Mouse (Mus musculus) limb, embryonic 13.5 days (tissue): ENCODE measurements around the gene Igf1. TPM values are rescaled to one million over a fixed set of nuclear protein-coding genes. Genes with fewer than 3 reads are reported as not detected.

ENCODE experiments used
- ATAC-seq: fragments of 200-750 bp; cut with Nextera tagmentation; 2 replicates; pipeline ENCODE4 v1.8.0; 2017; ENCODE audit warnings: low read depth, moderate number of reproducible peaks, moderate TSS enrichment; ENCODE audit not compliant: low FRiP score
- H3K27ac ChIP-seq: fragments of 300-500 bp; sonication (generic); 2 replicates; pipeline ENCODE4 v1.5.1; 2015; ENCODE audit warnings: inconsistent platforms, mild to moderate bottlenecking, moderate library complexity
- H3K27me3 ChIP-seq: fragments of 300-500 bp; sonication (generic); 2 replicates; pipeline ENCODE4 v1.6.1; 2015; ENCODE audit warnings: mild to moderate bottlenecking, inconsistent platforms
- H3K36me3 ChIP-seq: fragments of 300-500 bp; sonication (generic); 2 replicates; pipeline ENCODE4 v1.6.1; 2015; ENCODE audit warnings: inconsistent platforms, mild to moderate bottlenecking, moderate library complexity
- H3K4me1 ChIP-seq: fragments of 300-500 bp; sonication (generic); 2 replicates; pipeline ENCODE4 v1.6.1; 2015; ENCODE audit warnings: inconsistent platforms
- H3K4me2 ChIP-seq: fragments of 300-500 bp; sonication (generic); replicated peaks from 2 replicates; pipeline ENCODE4 v1.6.1; 2015; ENCODE audit warnings: inconsistent platforms, mild to moderate bottlenecking, moderate library complexity
- H3K4me3 ChIP-seq: fragments of 300-500 bp; sonication (generic); 2 replicates; pipeline ENCODE4 v1.5.1; 2015; ENCODE audit warnings: moderate library complexity, mild to moderate bottlenecking, inconsistent platforms
- H3K9ac ChIP-seq: fragments of 300-500 bp; sonication (generic); 2 replicates; pipeline ENCODE4 v1.6.1; 2015; ENCODE audit warnings: mild to moderate bottlenecking, inconsistent platforms
- H3K9me3 ChIP-seq: fragments of 300-500 bp; sonication (generic); 2 replicates; pipeline ENCODE4 v1.6.1; 2016; ENCODE audit warnings: inconsistent platforms
- WGBS: fragments of 180-500 bp; shearing (Covaris S2); methylation state at CpG from one replicate; pipeline ENCODE4 v1.1.7; 2015; 5-methylcytosine and 5-hydroxymethylcytosine counted together
- polyA plus RNA-seq: library from polyadenylated mRNA; unstranded; fragments of >200 nt; fragmentation: Nextera tagmentation; extraction: Ambion mirVana; gene quantifications from 2 replicates; pipeline ENCODE4 v1.2.1, GENCODE M21; 2015

The Igf1 gene
- polyA plus RNA-seq, 1 experiment from 2014 or later: 58.5 TPM

- Histone ChIP-seq H3K4me1 (0 out of 2 replicates have a peak, but pooled peaks cover 5% of the 10 kb centered on the region), H3K27me3 (peaks cover 18% of the 10 kb centered on the region), H3K4me3 (no peak overlapping the region), H3K36me3 (no peaks in the 10 kb centered on the region), H3K27ac (no peak overlapping the region), H3K4me2 (no peak overlapping the region), H3K9me3 (no peaks in the 10 kb centered on the region), H3K9ac (no peak overlapping the region)
- no peak; the same call in 1 of the 2 replicates for ATAC-seq
- WGBS: 43% methylated on average over 8 of the region's 8 CpGs
Observed at GRCm38 (mm10) chr10:87844917-87845552, 13.0 kb upstream of the Igf1 start.

GRCm38 (mm10) chr10:87847882-87848281, 10.2 kb upstream of the Igf1 start:
- H3K36me3 ChIP-seq: no peaks in the 10 kb centered on the region
- peaks cover 20% of the 10 kb centered on the region for H3K27me3 ChIP-seq
- H3K9ac ChIP-seq: no peak overlapping the region
- 0 out of 2 replicates have a peak, but pooled peaks cover 5% of the 10 kb centered on the region for H3K4me1 ChIP-seq
- no peak for ATAC-seq
- H3K27ac ChIP-seq: no peak overlapping the region
- no peak overlapping the region for H3K4me2 ChIP-seq
- 49% methylated on average over 4 of the region's 4 CpGs for WGBS
- H3K9me3 ChIP-seq: no peaks in the 10 kb centered on the region
- no peak overlapping the region for H3K4me3 ChIP-seq

DNA sequence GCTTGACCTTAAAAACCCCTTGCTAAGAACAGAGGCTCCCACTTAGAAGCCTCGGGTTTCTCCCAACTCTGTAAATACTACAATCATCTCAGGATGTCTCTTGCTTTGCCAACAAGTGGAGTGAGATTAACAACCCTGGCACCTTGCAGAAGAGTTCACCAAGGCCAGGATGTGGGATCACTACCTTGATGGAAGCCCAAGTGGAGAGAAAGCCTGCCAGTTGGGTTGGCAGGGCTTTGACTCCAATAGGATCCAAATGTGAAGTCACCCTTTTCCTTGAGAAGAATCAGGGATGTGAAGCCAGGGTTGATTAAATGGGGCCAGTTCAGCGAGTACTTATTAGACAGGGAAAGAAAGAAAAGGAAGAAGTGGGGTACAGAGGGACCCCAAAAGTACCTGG, 9.6 kb upstream of the Igf1 start:
- Histone ChIP-seq H3K36me3 (no peaks in the 10 kb centered on the region), H3K9me3 (no peaks in the 10 kb centered on the region), H3K4me2 (no peak overlapping the region), H3K27me3 (peaks cover 20% of the 10 kb centered on the region), H3K9ac (no peak overlapping the region), H3K4me1 (0 out of 2 replicates have a peak, but pooled peaks cover 5% of the 10 kb centered on the region), H3K27ac (no peak overlapping the region), H3K4me3 (no peak overlapping the region)
- 64% methylated on average over 2 of the region's 2 CpGs for WGBS
- ATAC-seq: no peak

DNA sequence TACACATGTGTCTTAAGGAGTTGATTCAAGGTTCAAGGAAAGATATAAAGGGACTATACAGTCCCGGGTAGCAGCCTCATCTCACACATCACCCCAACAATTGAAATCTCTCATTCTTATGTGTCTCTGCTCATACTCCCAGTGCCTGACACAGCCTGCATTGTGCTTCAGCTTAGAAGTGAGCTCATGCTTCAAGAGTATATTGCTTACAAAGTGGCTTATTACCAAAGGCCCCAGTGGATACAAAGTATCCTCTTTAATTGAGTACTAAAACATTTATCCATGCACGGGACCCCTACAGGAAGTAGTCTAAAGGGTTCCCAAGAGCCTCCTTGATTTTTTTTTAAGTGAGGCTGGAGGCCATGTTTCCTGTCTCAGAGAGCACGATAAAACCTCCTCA, 6.6 kb upstream of the Igf1 start:
- Histone ChIP-seq H3K4me2 (no peak overlapping the region), H3K36me3 (no peaks in the 10 kb centered on the region), H3K27me3 (peaks cover 36% of the 10 kb centered on the region), H3K9me3 (no peaks in the 10 kb centered on the region), H3K4me1 (peaks cover 19% of the 10 kb centered on the region), H3K4me3 (no peak overlapping the region), H3K9ac (no peak overlapping the region), H3K27ac (no peak overlapping the region)
- no peak; the same call in 1 of the 2 replicates for ATAC-seq
- 37% methylated on average over 3 of the region's 3 CpGs for WGBS

GRCm38 (mm10) chr10:87854408-87854807, 3.7 kb upstream of the Igf1 start:
- no peak for ATAC-seq
- WGBS: 0% methylated on average over 5 of the region's 5 CpGs
- no peaks in the 10 kb centered on the region for H3K36me3 ChIP-seq
- no peak overlapping the region for H3K4me2 ChIP-seq
- peaks cover 39% of the 10 kb centered on the region for H3K27me3 ChIP-seq
- no peak overlapping the region for H3K4me3 ChIP-seq
- H3K27ac ChIP-seq: no peak overlapping the region
- peaks cover 40% of the 10 kb centered on the region for H3K4me1 ChIP-seq
- no peaks in the 10 kb centered on the region for H3K9me3 ChIP-seq
- no peak overlapping the region for H3K9ac ChIP-seq

DNA sequence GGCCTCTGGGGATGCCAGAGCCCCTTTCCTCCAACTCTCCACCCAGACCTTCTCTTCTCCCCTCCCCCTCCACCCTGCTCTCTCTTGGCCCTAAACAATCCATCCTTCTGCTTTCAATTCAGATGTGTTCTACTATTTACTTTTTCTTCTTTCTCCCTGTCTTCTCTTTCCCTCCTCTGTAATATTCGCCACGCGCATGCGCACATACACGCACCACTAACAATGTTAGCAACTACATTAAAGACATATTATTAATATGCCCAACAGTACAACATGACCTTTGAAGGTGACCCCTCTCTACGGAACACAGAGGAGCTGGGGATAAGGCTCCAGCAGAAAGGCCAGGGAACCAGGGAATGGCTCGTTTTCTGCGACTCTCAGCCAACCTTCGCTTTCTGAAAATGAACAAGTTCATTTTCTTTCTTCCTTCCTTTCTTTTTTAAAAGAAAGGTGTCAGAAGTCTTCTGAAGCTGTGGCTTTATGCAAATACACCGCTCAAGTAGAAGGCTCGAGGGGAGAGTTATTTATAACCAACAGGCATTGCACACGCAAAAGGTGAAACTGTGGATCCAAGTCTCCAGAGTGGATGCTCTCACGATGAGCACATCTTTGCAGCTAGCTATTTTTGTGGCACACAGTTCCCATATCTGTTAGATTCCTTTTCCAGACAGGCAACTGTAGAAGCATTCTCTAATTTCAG, 2.5 kb upstream of the Igf1 start:
- H3K4me3 ChIP-seq: no peak overlapping the region
- no peak overlapping the region for H3K4me2 ChIP-seq
- H3K27me3 ChIP-seq: peaks cover 36% of the 10 kb centered on the region
- H3K36me3 ChIP-seq: no peaks in the 10 kb centered on the region
- no peaks in the 10 kb centered on the region for H3K9me3 ChIP-seq
- H3K4me1 ChIP-seq: peaks cover 48% of the 10 kb centered on the region
- no peak overlapping the region for H3K27ac ChIP-seq
- WGBS: 69% methylated on average over 13 of the region's 13 CpGs
- no peak overlapping the region; the same call in 1 of the 2 replicates for H3K9ac ChIP-seq
- no peak for ATAC-seq

GRCm38 (mm10) chr10:87857215-87857955, 680 bp upstream of the Igf1 start:
- Histone ChIP-seq H3K9ac (no peak overlapping the region), H3K4me2 (peak overlapping the region; percentile 82)

DNA sequence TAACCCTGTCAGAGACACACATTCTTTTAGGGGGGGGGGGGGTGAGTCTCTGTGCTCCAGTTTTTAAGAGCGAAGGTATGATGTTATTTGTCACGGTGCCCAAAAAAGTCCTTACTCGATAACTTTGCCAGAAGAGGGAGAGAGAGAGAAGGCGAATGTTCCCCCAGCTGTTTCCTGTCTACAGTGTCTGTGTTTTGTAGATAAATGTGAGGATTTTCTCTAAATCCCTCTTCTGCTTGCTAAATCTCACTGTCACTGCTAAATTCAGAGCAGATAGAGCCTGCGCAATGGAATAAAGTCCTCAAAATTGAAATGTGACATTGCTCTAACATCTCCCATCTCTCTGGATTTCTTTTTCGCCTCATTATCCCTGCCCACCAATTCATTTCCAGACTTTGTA, 874 bp downstream of the Igf1 start:
- Histone ChIP-seq H3K27me3 (peaks cover 45% of the 10 kb centered on the region), H3K36me3 (no peaks in the 10 kb centered on the region), H3K9ac (peak overlapping the region; percentile 68; the same call in 1 of the 2 replicates), H3K4me1 (peaks cover 80% of the 10 kb centered on the region), H3K9me3 (no peaks in the 10 kb centered on the region), H3K4me2 (peak overlapping the region; percentile 82), H3K27ac (peak overlapping the region; percentile 91), H3K4me3 (peak overlapping the region; percentile 52)
- ATAC-seq: peak; percentile 25; the same call in 1 of the 2 replicates
- WGBS: 17% methylated on average over 6 of the region's 6 CpGs

More at GRCm38 (mm10) chr10:87857215-87857955, 680 bp upstream of the Igf1 start:
- Histone ChIP-seq H3K27ac (no peak overlapping the region), H3K27me3 (peaks cover 39% of the 10 kb centered on the region), H3K4me3 (no peak overlapping the region), H3K9me3 (no peaks in the 10 kb centered on the region), H3K4me1 (peaks cover 65% of the 10 kb centered on the region), H3K36me3 (no peaks in the 10 kb centered on the region)
- ATAC-seq: no peak
- 43% methylated on average over 8 of the region's 8 CpGs for WGBS

- H3K4me1 ChIP-seq: peaks cover 83% of the 10 kb centered on the region
- peak overlapping the region; percentile 91; the same call in 1 of the 2 replicates for H3K27ac ChIP-seq
- H3K4me3 ChIP-seq: peak overlapping the region; percentile 52
- H3K27me3 ChIP-seq: peaks cover 48% of the 10 kb centered on the region
- H3K36me3 ChIP-seq: no peaks in the 10 kb centered on the region
- H3K9me3 ChIP-seq: no peaks in the 10 kb centered on the region
- H3K9ac ChIP-seq: peak overlapping the region; percentile 68
- no peak for ATAC-seq
- WGBS: 3% methylated on average over 10 of the region's 10 CpGs
- peak overlapping the region; percentile 82 for H3K4me2 ChIP-seq
Observed at GRCm38 (mm10) chr10:87859453-87859852, 1.4 kb downstream of the Igf1 start.

DNA sequence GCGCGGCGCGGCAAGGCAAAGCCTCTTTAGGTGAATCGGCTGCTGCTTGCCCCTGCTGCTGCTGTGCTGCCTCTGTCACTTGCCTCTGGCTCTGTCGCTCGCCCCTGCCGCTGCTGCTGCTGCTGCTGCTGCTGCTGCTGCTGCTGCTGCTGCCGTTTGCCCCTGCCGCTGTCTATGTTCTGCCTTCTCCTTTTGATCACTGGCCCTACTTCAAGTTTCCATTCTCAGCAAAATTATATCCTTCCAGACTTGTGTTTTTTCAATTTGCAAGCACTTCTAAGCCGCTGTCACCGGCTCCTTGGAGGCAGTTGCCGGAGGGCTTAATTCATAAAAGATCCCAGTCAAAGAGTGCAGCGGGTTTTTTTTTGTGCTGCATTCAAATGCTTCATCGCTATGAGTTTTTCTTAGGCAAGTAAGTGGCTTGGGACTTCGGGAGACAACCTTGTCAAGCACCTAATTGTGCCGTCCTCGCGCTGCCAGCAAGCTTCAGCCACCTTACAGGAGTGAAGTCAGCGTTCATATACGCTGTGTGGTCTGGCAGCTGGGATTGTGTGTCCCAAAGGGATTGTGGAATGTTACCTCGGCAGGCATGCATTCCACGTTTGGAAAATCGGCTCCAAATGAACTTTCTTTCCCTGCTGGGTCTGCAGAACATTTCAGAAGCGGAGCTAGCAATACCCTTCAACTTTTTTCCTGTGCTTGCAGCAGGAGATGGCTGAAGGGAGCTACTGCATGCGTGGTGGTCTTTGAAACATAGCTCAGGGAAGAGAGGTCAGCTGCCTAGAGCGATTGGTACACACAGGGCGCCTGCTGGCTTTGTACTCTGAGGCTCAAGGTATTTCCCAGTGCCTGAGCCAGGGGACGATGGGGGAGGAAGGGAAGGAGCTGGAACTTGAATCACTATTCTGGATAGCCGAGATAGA, 2.4 kb downstream of the Igf1 start:
- peaks cover 51% of the 10 kb centered on the region for H3K27me3 ChIP-seq
- peak overlapping the region; percentile 91 for H3K27ac ChIP-seq
- H3K36me3 ChIP-seq: no peaks in the 10 kb centered on the region
- H3K9ac ChIP-seq: peak overlapping the region; percentile 68
- peak overlapping the region; percentile 82 for H3K4me2 ChIP-seq
- 1% methylated on average over 30 of the region's 30 CpGs for WGBS
- peak overlapping the region; percentile 52 for H3K4me3 ChIP-seq
- peak; percentile 73 for ATAC-seq
- peaks cover 84% of the 10 kb centered on the region for H3K4me1 ChIP-seq
- no peaks in the 10 kb centered on the region for H3K9me3 ChIP-seq

- peaks cover 49% of the 10 kb centered on the region for H3K27me3 ChIP-seq
- ATAC-seq: no peak
- peak overlapping the region; percentile 68 for H3K9ac ChIP-seq
- peaks cover 79% of the 10 kb centered on the region for H3K4me1 ChIP-seq
- no peaks in the 10 kb centered on the region for H3K36me3 ChIP-seq
- H3K4me2 ChIP-seq: peak overlapping the region; percentile 82
- 40% methylated on average over 6 of the region's 6 CpGs for WGBS
- peak overlapping the region; percentile 52 for H3K4me3 ChIP-seq
- no peaks in the 10 kb centered on the region for H3K9me3 ChIP-seq
- H3K27ac ChIP-seq: peak overlapping the region; percentile 91
Observed at GRCm38 (mm10) chr10:87861104-87861455, 3.0 kb downstream of the Igf1 start.
